Mouse (Mus musculus): ENCODE results near the gene Tmsb15b1. TPM values are rescaled to one million over a fixed set of nuclear protein-coding genes. Genes with fewer than 3 reads are reported as not detected.
"Not testable (repeated sequence)": the region's sequence is repeated elsewhere in the genome, so short reads cannot be mapped to it uniquely, and the experiment has no call there.

The Tmsb15b1 gene
- polyA plus RNA-seq (2015; fragmentation: Nextera tagmentation; extraction: Ambion mirVana), result 30.8 and 31.9 TPM in 2 replicates

- Histone ChIP-seq H3K27me3 (replicated peaks) (no peaks in the 10 kb centered on the region), H3K4me1 (no peaks in the 10 kb centered on the region), H3K4me3 (peak within 1 kb of the TSS; percentile 46), H3K27ac (0 out of 2 replicates have a peak within 1 kb of the TSS, but pooled peaks have one; percentile 50), H3K9me3 (no peaks in the 10 kb centered on the region), H3K4me2 (peak within 1 kb of the TSS; percentile 60), H3K9ac (peak within 1 kb of the TSS; percentile 42), H3K36me3 (replicated peaks) (no peaks in the 10 kb centered on the region)
- peak; percentile 100 for ATAC-seq (replicated peaks)
- 38% methylated on average over 15 of the region's 15 CpGs for WGBS
Observed at GRCm38 (mm10) chrX:136976424-136977084, at the start of gene Tmsb15b1, which contains the start of gene Tmsb15l. Tmsb15b1 (minus strand) TSS chrX:136976874. Tmsb15l (minus strand) TSS chrX:136976869.

GRCm38 (mm10) chrX:137019310-137019709 is 42.6 kb upstream of the Tmsb15b1 start:
- H3K9ac ChIP-seq, result no peak overlapping the region
- WGBS, result 41% methylated on average over 1 of the region's 1 CpGs
- no peak overlapping the region for H3K4me2 ChIP-seq
- H3K4me3 ChIP-seq, result no peak overlapping the region
- ATAC-seq (replicated peaks), result peak; percentile 52
- no peaks in the 10 kb centered on the region for H3K36me3 ChIP-seq (replicated peaks)
- H3K27ac ChIP-seq, result no peak overlapping the region
- H3K9me3 ChIP-seq, result no peaks in the 10 kb centered on the region
- no peaks in the 10 kb centered on the region for H3K27me3 ChIP-seq (replicated peaks)
- no peaks in the 10 kb centered on the region for H3K4me1 ChIP-seq

- no peaks in the 10 kb centered on the region for H3K27me3 ChIP-seq (replicated peaks)
- H3K4me1 ChIP-seq, result no peaks in the 10 kb centered on the region
- H3K4me2 ChIP-seq, result no peak overlapping the region
- H3K9ac ChIP-seq, result no peak overlapping the region
- no peak for ATAC-seq (replicated peaks)
- H3K9me3 ChIP-seq, result no peaks in the 10 kb centered on the region
- 81% methylated on average over 1 of the region's 1 CpGs for WGBS
- H3K36me3 ChIP-seq (replicated peaks), result no peaks in the 10 kb centered on the region
- H3K27ac ChIP-seq, result no peak overlapping the region
- no peak overlapping the region for H3K4me3 ChIP-seq
Observed at GRCm38 (mm10) chrX:137017668-137018067, 41.0 kb upstream of the Tmsb15b1 start.

- H3K27me3 ChIP-seq (replicated peaks), result no peaks in the 10 kb centered on the region
- no peaks in the 10 kb centered on the region for H3K9me3 ChIP-seq
- no peaks in the 10 kb centered on the region for H3K36me3 ChIP-seq (replicated peaks)
- WGBS, result 57% methylated on average over 6 of the region's 6 CpGs
- H3K4me1 ChIP-seq, result no peaks in the 10 kb centered on the region
- peak; percentile 56; the same call in 1 of the 2 replicates for ATAC-seq (replicated peaks)
- H3K9ac ChIP-seq, result no peak overlapping the region
- no peak overlapping the region for H3K4me2 ChIP-seq
- no peak overlapping the region for H3K27ac ChIP-seq
- H3K4me3 ChIP-seq, result no peak overlapping the region
Observed at GRCm38 (mm10) chrX:137015099-137015709, 38.5 kb upstream of the Tmsb15b1 start.

- Histone ChIP-seq H3K4me2 (no peak overlapping the region), H3K9me3 (no peaks in the 10 kb centered on the region), H3K4me1 (peaks cover 14% of the 10 kb centered on the region), H3K36me3 (replicated peaks) (no peaks in the 10 kb centered on the region), H3K27ac (no peak overlapping the region), H3K27me3 (replicated peaks) (no peaks in the 10 kb centered on the region), H3K9ac (no peak overlapping the region), H3K4me3 (no peak overlapping the region)
- WGBS, result 84% methylated on average over 2 of the region's 2 CpGs
- no peak for ATAC-seq (replicated peaks)
Observed at GRCm38 (mm10) chrX:136996256-136996655, 19.6 kb upstream of the Tmsb15b1 start.

GRCm38 (mm10) chrX:136993641-136994040 is 17.0 kb upstream of the Tmsb15b1 start:
- H3K4me3 ChIP-seq, result peak overlapping the region; percentile 54
- H3K9ac ChIP-seq, result peak overlapping the region; percentile 65
- H3K4me2 ChIP-seq, result peak overlapping the region; percentile 51
- no peaks in the 10 kb centered on the region for H3K27me3 ChIP-seq (replicated peaks)
- H3K9me3 ChIP-seq, result no peaks in the 10 kb centered on the region
- peak overlapping the region; percentile 92 for H3K27ac ChIP-seq
- H3K4me1 ChIP-seq, result peaks cover 17% of the 10 kb centered on the region
- H3K36me3 ChIP-seq (replicated peaks), result no peaks in the 10 kb centered on the region
- peak; percentile 15 for ATAC-seq (replicated peaks)
- WGBS, result 20% methylated on average over 14 of the region's 14 CpGs

- Histone ChIP-seq H3K9me3 (no peaks in the 10 kb centered on the region), H3K4me1 (peaks cover 17% of the 10 kb centered on the region), H3K4me2 (peak within 1 kb of the TSS; percentile 51), H3K27me3 (replicated peaks) (no peaks in the 10 kb centered on the region), H3K9ac (peak within 1 kb of the TSS; percentile 65), H3K27ac (peak within 1 kb of the TSS; percentile 92), H3K36me3 (replicated peaks) (no peaks in the 10 kb centered on the region), H3K4me3 (peak within 1 kb of the TSS; percentile 54)
- ATAC-seq (replicated peaks), result peak; percentile 98
- WGBS, result 15% methylated on average over 26 of the region's 26 CpGs
Observed at GRCm38 (mm10) chrX:136992978-136993547, 16.4 kb upstream of the Tmsb15b1 start, which contains the start of gene Zcchc18. Zcchc18 (plus strand) TSS chrX:136993155.

GRCm38 (mm10) chrX:136992191-136992965 is 15.7 kb upstream of the Tmsb15b1 start:
- H3K9me3 ChIP-seq, result no peaks in the 10 kb centered on the region
- no peaks in the 10 kb centered on the region for H3K27me3 ChIP-seq (replicated peaks)
- peak overlapping the region; percentile 92 for H3K27ac ChIP-seq
- peak overlapping the region; percentile 54 for H3K4me3 ChIP-seq
- H3K4me2 ChIP-seq, result peak overlapping the region; percentile 51
- H3K9ac ChIP-seq, result peak overlapping the region; percentile 58
- H3K36me3 ChIP-seq (replicated peaks), result no peaks in the 10 kb centered on the region
- H3K4me1 ChIP-seq, result peaks cover 17% of the 10 kb centered on the region
- WGBS, result 29% methylated on average over 18 of the region's 19 CpGs
- peak; percentile 75 for ATAC-seq (replicated peaks)

- no peaks in the 10 kb centered on the region for H3K36me3 ChIP-seq (replicated peaks)
- peak overlapping the region; percentile 51 for H3K4me2 ChIP-seq
- H3K4me3 ChIP-seq, result no peak overlapping the region
- no peaks in the 10 kb centered on the region for H3K9me3 ChIP-seq
- H3K4me1 ChIP-seq, result peaks cover 17% of the 10 kb centered on the region
- ATAC-seq (replicated peaks), result no peak
- H3K27me3 ChIP-seq (replicated peaks), result no peaks in the 10 kb centered on the region
- 38% methylated on average over 2 of the region's 2 CpGs for WGBS
- H3K9ac ChIP-seq, result no peak overlapping the region
- no peak overlapping the region for H3K27ac ChIP-seq
Observed at GRCm38 (mm10) chrX:136991274-136991673, 14.6 kb upstream of the Tmsb15b1 start.

GRCm38 (mm10) chrX:136986039-136986438 is 9.4 kb upstream of the Tmsb15b1 start:
- Histone ChIP-seq H3K4me3 (no peak overlapping the region), H3K9ac (no peak overlapping the region), H3K36me3 (replicated peaks) (no peaks in the 10 kb centered on the region), H3K4me2 (no peak overlapping the region), H3K4me1 (0 out of 2 replicates have a peak, but pooled peaks cover 1% of the 10 kb centered on the region), H3K27ac (no peak overlapping the region), H3K9me3 (no peaks in the 10 kb centered on the region), H3K27me3 (replicated peaks) (no peaks in the 10 kb centered on the region)
- no peak for ATAC-seq (replicated peaks)

GRCm38 (mm10) chrX:136978616-136979015 is 1.9 kb upstream of the Tmsb15b1 start:
- H3K9ac ChIP-seq, result no peak overlapping the region
- no peaks in the 10 kb centered on the region for H3K36me3 ChIP-seq (replicated peaks)
- H3K4me2 ChIP-seq, result no peak overlapping the region
- no peaks in the 10 kb centered on the region for H3K27me3 ChIP-seq (replicated peaks)
- no peak for ATAC-seq (replicated peaks)
- no peaks in the 10 kb centered on the region for H3K4me1 ChIP-seq
- H3K9me3 ChIP-seq, result no peaks in the 10 kb centered on the region
- H3K4me3 ChIP-seq, result no peak overlapping the region
- no peak overlapping the region for H3K27ac ChIP-seq

- not testable (repeated sequence) for H3K27me3 ChIP-seq (replicated peaks); H3K4me1 ChIP-seq; H3K9me3 ChIP-seq; ATAC-seq (replicated peaks); H3K27ac ChIP-seq; H3K36me3 ChIP-seq (replicated peaks)
- peak within 1 kb of the TSS; percentile 42 for H3K9ac ChIP-seq
- H3K4me3 ChIP-seq, result peak within 1 kb of the TSS; percentile 46
- H3K4me2 ChIP-seq, result peak within 1 kb of the TSS; percentile 60
- WGBS, result 91% methylated on average over 6 of the region's 6 CpGs
Observed at GRCm38 (mm10) chrX:136975397-136975796, 1.3 kb downstream of the Tmsb15b1 start, which contains the start of gene Tmsb15b2. Tmsb15b2 (minus strand) TSS chrX:136975497.

All from midbrain, embryonic 15.5 days (tissue).